Mouse (Mus musculus) megakaryocyte, embryonic 14.5 days (primary cell): ENCODE measurements around the gene Slc6a12.

ENCODE experiments used
- FLI1 ChIP-seq: IDR thresholded peaks from 2 replicates; pipeline ENCODE4 v1.6.1; 2012; ENCODE audit warnings: low read length, inconsistent platforms, mixed read lengths
- GATA1 ChIP-seq: IDR thresholded peaks from 3 replicates; pipeline ENCODE4 v1.6.1; 2012; ENCODE audit warnings: mixed read lengths, low read length, inconsistent platforms, borderline replicate concordance

DNA sequence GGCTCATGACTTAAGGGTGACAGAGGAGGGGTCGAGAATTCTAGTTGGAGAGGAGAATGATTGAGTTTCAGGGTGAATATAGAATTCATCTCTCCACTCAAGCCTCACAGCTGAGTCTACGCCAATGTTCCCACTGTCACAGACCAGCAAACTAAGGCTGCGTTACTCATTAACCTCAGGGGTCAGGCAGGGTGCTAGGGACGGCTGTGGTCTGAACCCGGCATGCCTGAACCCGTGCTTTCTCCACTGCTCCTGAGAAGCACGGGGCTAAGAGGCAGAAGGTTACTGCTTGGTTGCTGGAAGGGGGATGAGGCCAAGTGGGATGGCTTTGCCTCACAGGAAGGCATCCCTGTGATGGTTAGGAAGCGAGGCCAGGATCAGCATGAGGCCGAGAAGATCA is 42.4 kb upstream of the Slc6a12 start:
- no peak for TF ChIP-seq GATA1
- TF ChIP-seq FLI1: no peak
